Mouse (Mus musculus): Measurements from ENCODE around the gene Rhox2b. TPM values are rescaled to one million over a fixed set of nuclear protein-coding genes. Genes with fewer than 3 reads are reported as not detected.
"Not testable (repeated sequence)": the region's sequence is repeated elsewhere in the genome, so short reads cannot be mapped to it uniquely, and the experiment has no call there.

The Rhox2b gene
- not detected in 2 replicates for polyA plus RNA-seq (2014; fragmentation: Nextera tagmentation; extraction: Ambion mirVana)

DNA sequence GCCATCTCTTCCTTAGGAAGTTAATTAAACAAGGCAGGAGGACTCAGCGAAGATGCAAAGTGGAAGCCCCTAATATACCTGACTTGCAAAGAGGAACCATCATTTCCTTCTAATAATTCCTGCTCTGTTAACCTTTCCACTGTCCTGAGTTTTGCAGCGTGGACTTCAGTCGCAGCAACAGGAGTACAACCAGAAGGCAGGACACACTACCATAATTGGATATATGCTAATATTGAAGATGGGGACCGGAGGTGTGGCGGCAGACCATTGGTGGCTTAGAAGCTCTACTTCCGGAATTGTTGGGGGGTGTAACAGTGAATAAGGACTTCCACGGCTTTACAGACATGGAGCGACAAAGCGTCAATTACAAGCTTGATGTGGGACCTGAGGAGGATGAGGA lies at the start of gene Rhox2b:
Rhox2b (plus strand) TSS at position 301 of the 400 bp plus-strand sequence.
- DNase-seq (ENCODE audit: low spot score); H3K36me3 ChIP-seq (ENCODE audit: control insufficient read depth, insufficient read depth, low read length); H3K9ac ChIP-seq (ENCODE audit: low read depth, low read length); H3K27me3 ChIP-seq (replicated peaks; ENCODE audit: control insufficient read depth, insufficient read depth, low read length); H3K9me3 ChIP-seq (ENCODE audit: control insufficient read depth, low read length); H3K27ac ChIP-seq (replicated peaks; ENCODE audit: low read depth, low read length); H3K4me1 ChIP-seq (ENCODE audit: control insufficient read depth, insufficient read depth, low read length); H3K4me2 ChIP-seq (ENCODE audit: low read depth, low read length); H3K4me3 ChIP-seq (ENCODE audit: low read depth, low read length); ATAC-seq (ENCODE audit: low read depth): not testable (repeated sequence)
- WGBS, result no CpG with 5 or more reads among the region's 9 CpGs

GRCm38 (mm10) chrX:37379728-37380127 lies 32.1 kb upstream of the Rhox2b start, which contains the start of gene Rhox3a2:
Gene Rhox3a2 (plus strand): TSS chrX:37380028.
- no CpG with 5 or more reads among the region's 1 CpGs for WGBS
- H3K4me1 ChIP-seq (ENCODE audit: control insufficient read depth, insufficient read depth, low read length); H3K27ac ChIP-seq (replicated peaks; ENCODE audit: low read depth, low read length); H3K27me3 ChIP-seq (replicated peaks; ENCODE audit: control insufficient read depth, insufficient read depth, low read length); H3K4me3 ChIP-seq (ENCODE audit: low read depth, low read length); H3K9me3 ChIP-seq (ENCODE audit: control insufficient read depth, low read length); ATAC-seq (ENCODE audit: low read depth); H3K36me3 ChIP-seq (ENCODE audit: control insufficient read depth, insufficient read depth, low read length); H3K9ac ChIP-seq (ENCODE audit: low read depth, low read length); H3K4me2 ChIP-seq (ENCODE audit: low read depth, low read length); DNase-seq (ENCODE audit: low spot score): not testable (repeated sequence)

GRCm38 (mm10) chrX:37390548-37390947 lies 21.3 kb upstream of the Rhox2b start, which contains the start of gene Rhox4a2:
Gene Rhox4a2 (plus strand): TSS chrX:37390848.
- DNase-seq (ENCODE audit: low spot score); H3K27me3 ChIP-seq (replicated peaks; ENCODE audit: control insufficient read depth, insufficient read depth, low read length); H3K4me1 ChIP-seq (ENCODE audit: control insufficient read depth, insufficient read depth, low read length); H3K9ac ChIP-seq (ENCODE audit: low read depth, low read length); H3K9me3 ChIP-seq (ENCODE audit: control insufficient read depth, low read length); H3K36me3 ChIP-seq (ENCODE audit: control insufficient read depth, insufficient read depth, low read length); H3K4me3 ChIP-seq (ENCODE audit: low read depth, low read length); H3K4me2 ChIP-seq (ENCODE audit: low read depth, low read length); ATAC-seq (ENCODE audit: low read depth); H3K27ac ChIP-seq (replicated peaks; ENCODE audit: low read depth, low read length): not testable (repeated sequence)
- WGBS, result 100% methylated on average over 4 of the region's 16 CpGs

GRCm38 (mm10) chrX:37432194-37432593 lies 20.3 kb downstream of the Rhox2b start, which contains the start of gene Rhox4b:
Gene Rhox4b (plus strand): TSS chrX:37432494.
- H3K27me3 ChIP-seq (replicated peaks; ENCODE audit: control insufficient read depth, insufficient read depth, low read length); H3K4me3 ChIP-seq (ENCODE audit: low read depth, low read length); H3K9me3 ChIP-seq (ENCODE audit: control insufficient read depth, low read length); H3K27ac ChIP-seq (replicated peaks; ENCODE audit: low read depth, low read length); H3K4me2 ChIP-seq (ENCODE audit: low read depth, low read length); ATAC-seq (ENCODE audit: low read depth); DNase-seq (ENCODE audit: low spot score); H3K9ac ChIP-seq (ENCODE audit: low read depth, low read length); H3K4me1 ChIP-seq (ENCODE audit: control insufficient read depth, insufficient read depth, low read length); H3K36me3 ChIP-seq (ENCODE audit: control insufficient read depth, insufficient read depth, low read length): not testable (repeated sequence)
- 83% methylated on average over 14 of the region's 15 CpGs for WGBS

DNA sequence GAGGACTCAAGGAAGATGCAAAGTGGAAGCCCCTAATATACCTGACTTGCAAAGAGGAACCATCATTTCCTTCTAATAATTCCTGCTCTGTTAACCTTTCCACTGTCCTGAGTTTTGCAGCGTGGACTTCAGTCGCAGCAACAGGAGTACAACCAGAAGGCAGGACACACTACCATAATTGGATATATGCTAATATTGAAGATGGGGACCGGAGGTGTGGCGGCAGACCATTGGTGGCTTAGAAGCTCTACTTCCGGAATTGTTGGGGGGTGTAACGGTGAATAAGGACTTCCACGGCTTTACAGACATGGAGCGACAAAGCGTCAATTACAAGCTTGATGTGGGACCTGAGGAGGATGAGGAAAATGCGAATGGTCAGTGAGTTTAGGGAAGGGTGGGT lies 41.5 kb downstream of the Rhox2b start, which contains the start of gene Rhox2c:
Rhox2c (plus strand) TSS at position 301 of the 400 bp plus-strand sequence.
- not testable (repeated sequence) for H3K9me3 ChIP-seq (ENCODE audit: control insufficient read depth, low read length); ATAC-seq (ENCODE audit: low read depth); H3K4me3 ChIP-seq (ENCODE audit: low read depth, low read length); H3K4me2 ChIP-seq (ENCODE audit: low read depth, low read length); DNase-seq (ENCODE audit: low spot score); H3K36me3 ChIP-seq (ENCODE audit: control insufficient read depth, insufficient read depth, low read length); H3K27me3 ChIP-seq (replicated peaks; ENCODE audit: control insufficient read depth, insufficient read depth, low read length); H3K27ac ChIP-seq (replicated peaks; ENCODE audit: low read depth, low read length); H3K4me1 ChIP-seq (ENCODE audit: control insufficient read depth, insufficient read depth, low read length); H3K9ac ChIP-seq (ENCODE audit: low read depth, low read length)
- WGBS, result 93% methylated on average over 7 of the region's 10 CpGs

DNA sequence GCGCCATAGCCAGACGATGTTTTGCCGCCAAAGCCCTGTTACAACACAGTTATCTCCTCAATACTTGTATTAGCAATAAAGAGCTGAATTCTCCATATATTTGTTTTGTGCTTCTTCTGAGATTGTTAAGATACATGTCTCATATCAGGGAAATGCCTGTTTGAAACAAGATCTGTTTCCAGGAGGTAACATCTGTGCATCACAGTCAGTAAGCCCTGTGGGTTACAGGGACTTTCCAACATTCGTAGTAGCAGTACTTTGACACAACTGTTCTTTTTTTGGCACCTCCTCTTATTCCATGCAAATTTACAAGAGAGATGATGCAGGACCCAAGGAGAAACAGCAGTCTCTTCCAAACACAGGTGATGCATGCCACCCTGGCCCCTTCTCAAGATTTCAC lies 46.4 kb downstream of the Rhox2b start, which contains the start of gene Rhox3c:
Rhox3c (plus strand) TSS at position 301 of the 400 bp plus-strand sequence.
- WGBS, result 89% methylated on average over 3 of the region's 4 CpGs
- not testable (repeated sequence) for H3K27ac ChIP-seq (replicated peaks; ENCODE audit: low read depth, low read length); H3K9me3 ChIP-seq (ENCODE audit: control insufficient read depth, low read length); ATAC-seq (ENCODE audit: low read depth); H3K36me3 ChIP-seq (ENCODE audit: control insufficient read depth, insufficient read depth, low read length); H3K4me3 ChIP-seq (ENCODE audit: low read depth, low read length); H3K27me3 ChIP-seq (replicated peaks; ENCODE audit: control insufficient read depth, insufficient read depth, low read length); H3K4me2 ChIP-seq (ENCODE audit: low read depth, low read length); H3K9ac ChIP-seq (ENCODE audit: low read depth, low read length); DNase-seq (ENCODE audit: low spot score); H3K4me1 ChIP-seq (ENCODE audit: control insufficient read depth, insufficient read depth, low read length)

Other genes with a start within 250 kb of the Rhox2b start
- gene Akap14, start 243.2 kb upstream of the Rhox2b start, polyA plus RNA-seq (2014; fragmentation: Nextera tagmentation; extraction: Ambion mirVana), result 0.26 and 0.82 TPM in 2 replicates
- 469 and 531 TPM in 2 replicates for gene Ndufa1, start 220.9 kb upstream of the Rhox2b start, polyA plus RNA-seq (2014; fragmentation: Nextera tagmentation; extraction: Ambion mirVana)
- gene Rnf113a1, start 220.8 kb upstream of the Rhox2b start, polyA plus RNA-seq (2014; fragmentation: Nextera tagmentation; extraction: Ambion mirVana), result 8.8 and 9.9 TPM in 2 replicates
- not detected in 2 replicates for gene Gm9, start 201.0 kb upstream of the Rhox2b start, polyA plus RNA-seq (2014; fragmentation: Nextera tagmentation; extraction: Ambion mirVana)
- not detected in 2 replicates for gene Rhox1, start 189.8 kb upstream of the Rhox2b start, polyA plus RNA-seq (2014; fragmentation: Nextera tagmentation; extraction: Ambion mirVana)
- not detected in 2 replicates for gene Rhox2a, start 167.1 kb upstream of the Rhox2b start, polyA plus RNA-seq (2014; fragmentation: Nextera tagmentation; extraction: Ambion mirVana)
- gene Rhox3a, start 162.1 kb upstream of the Rhox2b start, polyA plus RNA-seq (2014; fragmentation: Nextera tagmentation; extraction: Ambion mirVana), result not detected in 2 replicates
- gene Rhox4a, start 146.7 kb upstream of the Rhox2b start, polyA plus RNA-seq (2014; fragmentation: Nextera tagmentation; extraction: Ambion mirVana), result not detected in 2 replicates
- gene Rhox3a2, start 32.0 kb upstream of the Rhox2b start, polyA plus RNA-seq (2014; fragmentation: Nextera tagmentation; extraction: Ambion mirVana), result not detected in 2 replicates
- 0.81 and 1.0 TPM in 2 replicates for gene Rhox4a2, start 21.2 kb upstream of the Rhox2b start, polyA plus RNA-seq (2014; fragmentation: Nextera tagmentation; extraction: Ambion mirVana)
- gene Rhox4b, start 20.4 kb downstream of the Rhox2b start, polyA plus RNA-seq (2014; fragmentation: Nextera tagmentation; extraction: Ambion mirVana), result 0.40 and 0.68 TPM in 2 replicates
- 0.73 TPM in 1 of 2 replicates, not detected in the other for gene Rhox2c, start 41.6 kb downstream of the Rhox2b start, polyA plus RNA-seq (2014; fragmentation: Nextera tagmentation; extraction: Ambion mirVana)
- gene Rhox3c, start 46.5 kb downstream of the Rhox2b start, polyA plus RNA-seq (2014; fragmentation: Nextera tagmentation; extraction: Ambion mirVana), result 0.22 TPM in 1 of 2 replicates, not detected in the other
- gene Rhox4c, start 68.3 kb downstream of the Rhox2b start, polyA plus RNA-seq (2014; fragmentation: Nextera tagmentation; extraction: Ambion mirVana), result not detected in 2 replicates
- gene Rhox2d, start 81.4 kb downstream of the Rhox2b start, polyA plus RNA-seq (2014; fragmentation: Nextera tagmentation; extraction: Ambion mirVana), result not detected in 2 replicates
- not detected in 2 replicates for gene Rhox4d, start 102.3 kb downstream of the Rhox2b start, polyA plus RNA-seq (2014; fragmentation: Nextera tagmentation; extraction: Ambion mirVana)
- 0.22 TPM in 1 of 2 replicates, not detected in the other for gene Rhox2e, start 118.4 kb downstream of the Rhox2b start, polyA plus RNA-seq (2014; fragmentation: Nextera tagmentation; extraction: Ambion mirVana)
- not detected in 2 replicates for gene Rhox3e, start 130.0 kb downstream of the Rhox2b start, polyA plus RNA-seq (2014; fragmentation: Nextera tagmentation; extraction: Ambion mirVana)
- not detected in 2 replicates for gene Rhox4e, start 145.3 kb downstream of the Rhox2b start, polyA plus RNA-seq (2014; fragmentation: Nextera tagmentation; extraction: Ambion mirVana)
- not detected in 2 replicates for gene Rhox2f, start 159.3 kb downstream of the Rhox2b start, polyA plus RNA-seq (2014; fragmentation: Nextera tagmentation; extraction: Ambion mirVana)
- not detected in 2 replicates for gene Rhox3f, start 168.9 kb downstream of the Rhox2b start, polyA plus RNA-seq (2014; fragmentation: Nextera tagmentation; extraction: Ambion mirVana)
- not detected in 2 replicates for gene Rhox4f, start 195.6 kb downstream of the Rhox2b start, polyA plus RNA-seq (2014; fragmentation: Nextera tagmentation; extraction: Ambion mirVana)
- not detected in 2 replicates for gene Rhox3g, start 216.5 kb downstream of the Rhox2b start, polyA plus RNA-seq (2014; fragmentation: Nextera tagmentation; extraction: Ambion mirVana)
- gene Rhox2g, start 231.4 kb downstream of the Rhox2b start, polyA plus RNA-seq (2014; fragmentation: Nextera tagmentation; extraction: Ambion mirVana), result not detected in 2 replicates
- gene Rhox4g, start 239.3 kb downstream of the Rhox2b start, polyA plus RNA-seq (2014; fragmentation: Nextera tagmentation; extraction: Ambion mirVana), result not detected in 2 replicates

Data from embryonic facial prominence, embryonic 14.5 days (tissue).